Mouse (Mus musculus): ENCODE measurements around the gene Srsf12.

DNA sequence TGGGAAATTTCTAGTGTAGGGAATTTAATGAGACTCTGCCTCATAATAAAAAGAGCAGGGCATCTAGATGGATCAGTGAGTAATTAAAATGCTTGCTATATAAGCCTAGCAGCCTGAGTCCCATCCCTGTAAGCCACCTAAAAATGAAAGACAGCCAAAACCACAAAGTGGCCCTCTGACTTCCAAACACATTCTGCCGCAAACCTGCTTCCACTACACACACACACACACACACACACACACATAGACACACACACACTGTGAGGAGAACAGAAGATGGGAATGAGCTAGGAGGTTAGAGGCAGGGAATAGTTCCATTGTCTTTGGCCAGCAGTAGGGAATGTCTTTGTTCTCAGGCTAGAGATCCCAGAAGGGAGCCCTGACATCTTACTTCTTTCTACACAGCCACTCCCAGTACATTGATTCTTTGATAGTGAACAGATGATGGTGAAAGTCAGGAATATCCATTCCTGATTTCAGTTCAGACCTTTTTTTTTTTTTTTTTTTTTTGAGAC, 41.0 kb downstream of the Srsf12 start:
- no peak for TF ChIP-seq CTCF (conservative IDR thresholded peaks at IDR 0.05; ENCODE audit: insufficient read depth, insufficient read length, low read depth, low read length)
- TF ChIP-seq POLR2A (IDR thresholded peaks at IDR 0.05; ENCODE audit: low read depth, low read length) = no peak

Measured in kidney, adult 2 months (tissue).